Mouse (Mus musculus): Measurements from ENCODE around the gene Unc5b.

DNA sequence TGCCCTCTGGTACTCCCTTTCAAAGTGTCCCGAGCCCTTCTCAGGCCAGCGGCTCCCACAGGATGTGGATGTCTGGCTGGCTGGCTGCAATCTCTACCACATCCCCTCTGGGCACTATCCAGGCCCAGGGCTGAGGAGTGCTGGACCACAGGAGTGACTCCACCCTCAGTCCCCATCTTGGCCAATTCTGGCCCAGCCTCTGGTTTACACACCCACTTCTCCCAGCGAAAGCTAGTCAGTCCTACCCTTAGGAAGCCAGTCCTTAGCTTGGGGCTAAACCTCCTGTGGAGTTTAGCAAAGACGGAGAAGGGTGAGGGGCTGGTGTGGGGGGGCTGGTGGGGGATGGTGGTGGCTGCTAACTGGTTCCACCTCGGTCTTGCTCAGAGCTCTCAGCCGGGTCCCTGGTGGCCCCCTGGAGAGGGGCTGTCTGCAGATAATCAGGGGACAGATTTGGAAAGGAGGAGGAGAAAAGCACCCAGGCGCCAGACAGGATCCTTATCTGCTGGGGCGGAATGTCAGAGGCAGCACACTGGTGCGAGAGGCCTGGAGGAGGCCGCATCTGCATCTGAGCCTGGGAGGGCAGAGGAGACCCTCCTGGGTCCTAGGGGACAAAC, 16.8 kb downstream of the Unc5b start:
- TF ChIP-seq CTCF (IDR thresholded peaks at IDR 0.05) (no peak), EP300 (IDR thresholded peaks at IDR 0.05) (no peak)

Data from lung, postnatal 0 days (tissue).